Mouse (Mus musculus): ENCODE measurements at regions not wholly inside any gene's neighbourhood (a gene's known extent, or its start where the extent isn't known, plus 50 kb on each side); places are given as distances from the start of the nearest gene placed in this dataset.
A peak's percentile ranks its signal among the peaks of the same experiment; 100 is the strongest.

GRCm38 (mm10) chr12:12715956-12716669 is 225.6 kb downstream of the Mycn start:
- Histone ChIP-seq H3K9ac (no peak overlapping the region), H3K27ac (peak overlapping the region; percentile 40), H3K4me2 (no peak overlapping the region), H3K27me3 (0 out of 2 replicates have a peak, but pooled peaks cover 3% of the 10 kb centered on the region), H3K36me3 (ENCODE audit: poor library complexity, severe bottlenecking) (no peaks in the 10 kb centered on the region), H3K9me3 (replicated peaks) (no peaks in the 10 kb centered on the region), H3K4me1 (peaks cover 21% of the 10 kb centered on the region), H3K4me3 (no peak overlapping the region)
- 72% methylated on average over 7 of the region's 7 CpGs for WGBS
- ATAC-seq = peak; percentile 74; the same call in 1 of the 2 replicates

- Histone ChIP-seq H3K36me3 (ENCODE audit: poor library complexity, severe bottlenecking) (no peaks in the 10 kb centered on the region), H3K27ac (peak overlapping the region; percentile 40; the same call in 1 of the 2 replicates), H3K4me1 (peaks cover 27% of the 10 kb centered on the region), H3K4me2 (no peak overlapping the region), H3K4me3 (no peak overlapping the region), H3K9me3 (replicated peaks) (no peaks in the 10 kb centered on the region), H3K27me3 (0 out of 2 replicates have a peak, but pooled peaks cover 1% of the 10 kb centered on the region), H3K9ac (no peak overlapping the region)
- no peak for ATAC-seq
- 72% methylated on average over 4 of the region's 4 CpGs for WGBS
Measured at GRCm38 (mm10) chr12:12715528-12715927, 226.2 kb downstream of the Mycn start.

- WGBS = 6% methylated on average over 6 of the region's 6 CpGs
- peaks cover 37% of the 10 kb centered on the region for H3K4me1 ChIP-seq
- no peak overlapping the region for H3K4me2 ChIP-seq
- no peak overlapping the region for H3K9ac ChIP-seq
- H3K36me3 ChIP-seq (ENCODE audit: poor library complexity, severe bottlenecking) = no peaks in the 10 kb centered on the region
- H3K4me3 ChIP-seq = no peak overlapping the region
- no peaks in the 10 kb centered on the region; the same call in 1 of the 2 replicates for H3K9me3 ChIP-seq (replicated peaks)
- ATAC-seq = peak; percentile 35; the same call in 1 of the 2 replicates
- no peak overlapping the region for H3K27ac ChIP-seq
- no peaks in the 10 kb centered on the region for H3K27me3 ChIP-seq
Measured at GRCm38 (mm10) chr12:12710184-12710609, 231.5 kb downstream of the Mycn start.

DNA sequence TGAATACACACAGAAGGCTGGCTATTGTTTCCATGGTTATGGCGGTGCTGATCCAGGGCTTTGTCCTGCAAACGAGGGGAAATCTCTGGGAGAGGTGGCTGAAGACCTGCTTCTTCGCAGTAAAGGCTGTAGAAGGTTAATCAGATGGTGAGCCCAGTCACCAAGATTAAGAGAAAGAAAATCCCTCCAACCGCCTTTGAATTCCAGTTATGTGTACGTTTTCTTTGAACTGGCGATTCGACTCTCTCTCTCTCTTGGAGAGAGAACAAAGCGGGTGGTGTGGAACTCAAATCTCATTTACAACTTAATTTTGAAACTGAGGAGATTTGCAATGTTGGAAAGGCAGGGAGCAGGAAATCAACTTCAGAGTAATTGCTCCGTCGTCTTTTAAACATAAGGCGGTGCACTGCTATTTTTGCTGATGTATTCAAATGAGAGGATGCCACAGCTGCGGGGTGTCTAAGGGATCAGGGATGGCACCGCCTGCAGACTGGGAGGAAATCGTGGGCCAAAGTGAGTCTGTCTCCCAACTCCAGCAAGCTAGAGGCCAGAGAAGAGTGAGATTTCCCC is 232.7 kb downstream of the Mycn start:
- WGBS = under 1% methylated on average over 14 of the region's 14 CpGs
- Histone ChIP-seq H3K9ac (0 out of 2 replicates have a peak overlapping the region, but pooled peaks have one; percentile 31), H3K27ac (peak overlapping the region; percentile 68), H3K9me3 (replicated peaks) (no peaks in the 10 kb centered on the region; the same call in 1 of the 2 replicates), H3K4me2 (peak overlapping the region; percentile 26), H3K4me1 (peaks cover 35% of the 10 kb centered on the region), H3K4me3 (no peak overlapping the region), H3K36me3 (ENCODE audit: poor library complexity, severe bottlenecking) (no peaks in the 10 kb centered on the region), H3K27me3 (no peaks in the 10 kb centered on the region)
- ATAC-seq = peak; percentile 72

- ATAC-seq = no peak
- Histone ChIP-seq H3K9ac (no peak overlapping the region), H3K4me2 (no peak overlapping the region), H3K27me3 (no peaks in the 10 kb centered on the region), H3K27ac (0 out of 2 replicates have a peak overlapping the region, but pooled peaks have one; percentile 2), H3K9me3 (replicated peaks) (no peaks in the 10 kb centered on the region; the same call in 1 of the 2 replicates), H3K36me3 (ENCODE audit: poor library complexity, severe bottlenecking) (no peaks in the 10 kb centered on the region), H3K4me1 (peaks cover 34% of the 10 kb centered on the region), H3K4me3 (no peak overlapping the region)
- 58% methylated on average over 14 of the region's 14 CpGs for WGBS
Measured at GRCm38 (mm10) chr12:12706326-12706920, 235.3 kb downstream of the Mycn start.

GRCm38 (mm10) chr12:12701735-12702134 is 240.0 kb downstream of the Mycn start:
- no peak overlapping the region for H3K27ac ChIP-seq
- ATAC-seq = no peak
- H3K36me3 ChIP-seq (ENCODE audit: poor library complexity, severe bottlenecking) = no peaks in the 10 kb centered on the region
- H3K9ac ChIP-seq = no peak overlapping the region
- no peak overlapping the region for H3K4me2 ChIP-seq
- H3K4me1 ChIP-seq = peaks cover 5% of the 10 kb centered on the region; the same call in 1 of the 2 replicates
- no peaks in the 10 kb centered on the region for H3K27me3 ChIP-seq
- 62% methylated on average over 3 of the region's 3 CpGs for WGBS
- no peaks in the 10 kb centered on the region for H3K9me3 ChIP-seq (replicated peaks)
- no peak overlapping the region for H3K4me3 ChIP-seq

- ATAC-seq = no peak
- H3K4me1 ChIP-seq = peaks cover 2% of the 10 kb centered on the region; the same call in 1 of the 2 replicates
- WGBS = 80% methylated on average over 7 of the region's 7 CpGs
- no peaks in the 10 kb centered on the region for H3K36me3 ChIP-seq (ENCODE audit: poor library complexity, severe bottlenecking)
- H3K4me2 ChIP-seq = no peak overlapping the region
- H3K4me3 ChIP-seq = no peak overlapping the region
- H3K27me3 ChIP-seq = no peaks in the 10 kb centered on the region
- no peak overlapping the region for H3K9ac ChIP-seq
- H3K27ac ChIP-seq = no peak overlapping the region
- no peaks in the 10 kb centered on the region for H3K9me3 ChIP-seq (replicated peaks)
Measured at GRCm38 (mm10) chr12:12701060-12701667, 240.6 kb downstream of the Mycn start.

- Histone ChIP-seq H3K9me3 (replicated peaks) (no peaks in the 10 kb centered on the region), H3K9ac (0 out of 2 replicates have a peak overlapping the region, but pooled peaks have one; percentile 3), H3K27me3 (peaks cover 6% of the 10 kb centered on the region; the same call in 1 of the 2 replicates), H3K27ac (no peak overlapping the region), H3K4me1 (peaks cover 16% of the 10 kb centered on the region), H3K4me2 (peak overlapping the region; percentile 21), H3K4me3 (no peak overlapping the region), H3K36me3 (ENCODE audit: poor library complexity, severe bottlenecking) (no peaks in the 10 kb centered on the region)
- peak; percentile 52; the same call in 1 of the 2 replicates for ATAC-seq
- 8% methylated on average over 29 of the region's 29 CpGs for WGBS
Measured at GRCm38 (mm10) chr12:12693838-12694777, 247.6 kb downstream of the Mycn start.

- WGBS = 92% methylated on average over 2 of the region's 2 CpGs
- peaks cover 36% of the 10 kb centered on the region for H3K4me1 ChIP-seq
- ATAC-seq = no peak
- no peaks in the 10 kb centered on the region for H3K36me3 ChIP-seq (ENCODE audit: poor library complexity, severe bottlenecking)
- no peaks in the 10 kb centered on the region for H3K27me3 ChIP-seq
- no peak overlapping the region for H3K27ac ChIP-seq
- no peak overlapping the region for H3K9ac ChIP-seq
- no peaks in the 10 kb centered on the region for H3K9me3 ChIP-seq (replicated peaks)
- no peak overlapping the region for H3K4me3 ChIP-seq
- no peak overlapping the region for H3K4me2 ChIP-seq
Measured at GRCm38 (mm10) chr12:12687376-12687775, 254.3 kb downstream of the Mycn start.

- Histone ChIP-seq H3K9me3 (replicated peaks) (no peaks in the 10 kb centered on the region), H3K27ac (peak overlapping the region; percentile 85), H3K27me3 (no peaks in the 10 kb centered on the region), H3K9ac (peak overlapping the region; percentile 32; the same call in 1 of the 2 replicates), H3K4me2 (peak overlapping the region; percentile 54), H3K36me3 (ENCODE audit: poor library complexity, severe bottlenecking) (no peaks in the 10 kb centered on the region), H3K4me1 (peaks cover 57% of the 10 kb centered on the region), H3K4me3 (no peak overlapping the region)
- no peak; the same call in 1 of the 2 replicates for ATAC-seq
- WGBS = 45% methylated on average over 7 of the region's 7 CpGs
Measured at GRCm38 (mm10) chr12:12685217-12685522, 256.5 kb downstream of the Mycn start.

Data from forebrain, embryonic 13.5 days (tissue).